Mouse (Mus musculus): ENCODE measurements at regions not wholly inside any gene's neighbourhood (a gene's known extent, or its start where the extent isn't known, plus 50 kb on each side); places are given as distances from the start of the nearest gene placed in this dataset.

DNA sequence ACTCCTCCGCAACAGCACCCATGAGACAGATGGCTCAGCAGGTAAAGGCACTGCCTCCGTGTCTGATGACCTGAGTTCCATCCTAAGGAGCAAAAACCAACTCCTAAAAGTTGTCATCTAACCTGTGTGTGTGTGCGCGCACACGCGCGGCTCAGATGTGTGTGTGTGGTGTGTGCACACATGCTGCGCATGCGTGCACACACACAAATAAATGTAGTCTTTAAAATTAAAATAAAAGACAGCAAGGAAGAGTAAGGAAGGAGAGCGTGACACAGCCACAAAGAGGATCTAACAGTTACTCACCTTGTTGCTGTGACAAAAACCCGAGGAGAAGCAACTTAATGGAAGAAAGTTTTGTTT is 60.5 kb upstream of the Nphp3 start:
- TF ChIP-seq POLR2A (IDR thresholded peaks at IDR 0.05; ENCODE audit: borderline replicate concordance, low read depth, low read length) = no peak
- TF ChIP-seq CTCF (IDR thresholded peaks at IDR 0.05; ENCODE audit: low read depth, low read length) = no peak
